Mouse (Mus musculus) brain, embryonic 14.5 days (tissue): ENCODE data around the gene Erc2. TPM values are rescaled to one million over a fixed set of nuclear protein-coding genes. Genes with fewer than 3 reads are reported as not detected.
A peak's percentile ranks its signal among the peaks of the same experiment; 100 is the strongest.

Source experiments
- DNase-seq: peaks from one replicate; pipeline ENCODE4 v3.0.0-alpha.2; 2011; ENCODE audit warnings: low read depth
- CTCF ChIP-seq: fragments of 200-500 bp; IDR thresholded peaks from 2 replicates; pipeline ENCODE4 v1.5.1; 2012; ENCODE audit warnings: inconsistent platforms, mild to moderate bottlenecking, moderate library complexity, borderline replicate concordance; ENCODE audit not compliant: insufficient read depth, insufficient read length; ENCODE audit errors: extremely low read depth
- POLR2A ChIP-seq: fragments of 200-500 bp; IDR thresholded peaks from 2 replicates; pipeline ENCODE4 v1.6.1; 2012; ENCODE audit warnings: mild to moderate bottlenecking, inconsistent platforms, borderline replicate concordance; ENCODE audit not compliant: poor library complexity, insufficient read depth, insufficient read length, severe bottlenecking; ENCODE audit errors: extremely low read depth
- polyA plus RNA-seq: library from polyadenylated mRNA; depleted of rRNA; stranded (reverse); fragments of >200 nt; gene quantifications from 2 replicates; pipeline ENCODE4 v1.2.3, GENCODE M21; 2012

The Erc2 gene
- polyA plus RNA-seq, 1 experiment, result 59.4 TPM

DNA sequence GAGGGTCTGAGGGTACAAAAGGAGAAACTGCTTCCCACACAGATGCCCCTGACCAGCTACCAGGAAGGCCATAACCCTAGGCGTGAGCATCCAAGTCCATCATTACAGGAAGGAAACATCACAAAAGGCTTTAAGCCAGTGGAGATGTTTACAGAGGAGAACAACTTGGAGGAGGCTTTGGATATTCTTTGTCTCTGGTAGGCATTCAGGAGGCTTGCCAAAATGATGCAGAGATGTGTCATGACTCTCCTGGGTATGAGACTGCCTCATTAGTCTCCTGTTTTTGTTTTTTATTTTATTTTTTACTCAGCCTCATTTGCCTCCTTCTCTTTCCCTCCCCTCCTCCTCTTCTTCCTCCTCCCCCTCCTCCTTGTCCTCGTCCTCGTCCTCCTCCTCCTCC is 528.7 kb downstream of the Erc2 start:
- DNase-seq, result no peak
- TF ChIP-seq POLR2A (no peak), CTCF (no peak)

DNA sequence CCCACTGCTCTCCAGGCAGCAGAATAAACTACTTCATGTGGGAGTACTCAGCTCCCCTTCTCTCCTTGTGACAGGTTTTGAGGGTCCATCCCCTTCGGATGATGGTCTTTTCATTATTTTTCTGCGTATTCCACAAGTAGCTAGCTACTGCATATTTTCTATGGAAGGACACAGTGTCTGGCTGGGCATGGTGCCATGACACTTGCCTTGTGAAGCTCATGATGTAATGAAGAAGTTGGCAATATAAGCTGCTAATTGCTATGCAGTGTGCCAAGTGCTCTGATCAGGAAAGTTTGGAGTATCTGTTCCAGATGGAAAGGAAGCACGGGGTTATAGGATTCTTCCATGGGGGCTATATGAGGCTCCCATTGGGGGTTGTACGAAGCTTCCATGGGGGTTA is 533.5 kb downstream of the Erc2 start:
- no peak for TF ChIP-seq POLR2A
- DNase-seq, result peak; percentile 83

DNA sequence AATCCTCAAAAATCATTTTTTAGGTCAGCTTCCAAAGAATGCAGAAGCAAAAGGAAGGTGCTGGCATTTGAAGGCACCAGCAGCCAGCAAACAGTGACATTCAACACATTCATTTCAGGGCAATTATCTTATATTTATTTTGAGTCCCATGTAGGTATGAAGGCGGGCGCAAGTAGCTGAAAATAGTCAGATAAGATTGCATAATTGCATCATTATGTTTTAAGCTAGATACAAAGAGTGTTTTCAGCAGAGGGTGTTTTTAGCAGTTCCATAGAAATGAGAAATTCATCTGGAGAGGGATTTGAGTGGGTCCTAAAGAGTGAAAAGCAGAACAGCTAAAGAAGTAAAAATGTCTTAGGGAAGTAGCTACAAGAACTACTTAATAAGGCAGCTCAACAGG is 538.6 kb downstream of the Erc2 start:
- no peak for DNase-seq
- TF ChIP-seq CTCF (no peak), POLR2A (no peak)

DNA sequence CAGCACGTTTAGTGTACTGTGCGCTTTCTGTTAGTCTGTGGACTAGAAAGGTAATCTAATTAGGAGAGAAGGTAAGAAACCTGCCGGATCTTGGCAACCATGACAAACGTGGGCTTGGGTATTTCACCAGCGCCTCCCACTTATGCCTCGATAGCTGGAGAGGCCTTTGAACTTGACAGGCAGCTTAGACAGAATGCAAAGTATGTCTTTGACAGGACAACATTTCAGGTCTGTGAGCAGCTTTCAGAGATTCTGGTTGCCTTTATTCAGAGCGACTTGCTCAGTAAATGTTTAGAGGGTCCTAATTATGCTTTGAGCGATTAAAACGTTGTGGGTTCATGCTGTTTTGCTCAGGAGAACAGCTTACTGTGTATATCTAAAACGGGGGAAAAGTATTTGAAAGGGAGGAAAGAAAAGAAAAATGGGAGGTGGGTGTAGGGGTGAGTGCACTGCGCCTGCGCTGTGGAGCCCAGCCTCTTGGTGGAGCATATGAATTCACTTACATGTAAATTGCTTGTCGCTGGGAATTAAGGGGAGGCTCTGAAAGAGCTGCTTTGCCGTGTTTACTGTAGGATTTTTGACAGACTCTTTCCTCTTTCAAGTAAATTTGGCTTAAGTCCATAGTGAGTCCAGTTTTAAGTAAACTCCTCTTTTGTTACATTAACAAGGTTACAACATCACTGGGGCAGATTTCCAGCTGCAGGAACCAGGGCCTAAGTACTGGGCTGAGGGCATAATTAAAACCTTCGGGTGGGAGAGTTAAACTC is 542.6 kb downstream of the Erc2 start:
- no peak for TF ChIP-seq POLR2A
- TF ChIP-seq CTCF, result no peak
- DNase-seq, result peak; percentile 96

- TF ChIP-seq POLR2A, result no peak
- TF ChIP-seq CTCF, result peak; percentile 45; the same call in 1 of the 2 replicates
- DNase-seq, result peak; percentile 34
Observed at GRCm38 (mm10) chr14:28165621-28166211, 543.5 kb downstream of the Erc2 start.

DNA sequence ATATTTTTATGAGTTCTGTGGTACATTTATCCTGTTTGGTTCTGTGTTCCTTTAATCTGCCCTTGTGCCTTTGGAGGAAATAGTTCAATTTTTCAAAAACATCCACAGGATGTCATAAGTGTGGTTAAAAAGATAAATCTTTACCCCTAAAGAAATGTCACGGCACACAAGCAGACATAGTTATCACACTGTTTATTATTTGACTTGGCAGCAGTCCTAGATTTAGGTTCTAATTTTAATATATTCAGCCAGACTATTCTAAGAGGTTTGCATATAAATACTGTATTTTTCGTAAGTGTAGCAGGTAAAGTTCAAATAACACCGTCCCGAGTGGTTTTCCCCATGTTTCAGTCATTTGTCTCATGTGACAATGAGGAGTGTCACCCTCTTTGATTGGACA is 548.5 kb downstream of the Erc2 start:
- no peak for DNase-seq
- no peak for TF ChIP-seq CTCF
- no peak for TF ChIP-seq POLR2A

DNA sequence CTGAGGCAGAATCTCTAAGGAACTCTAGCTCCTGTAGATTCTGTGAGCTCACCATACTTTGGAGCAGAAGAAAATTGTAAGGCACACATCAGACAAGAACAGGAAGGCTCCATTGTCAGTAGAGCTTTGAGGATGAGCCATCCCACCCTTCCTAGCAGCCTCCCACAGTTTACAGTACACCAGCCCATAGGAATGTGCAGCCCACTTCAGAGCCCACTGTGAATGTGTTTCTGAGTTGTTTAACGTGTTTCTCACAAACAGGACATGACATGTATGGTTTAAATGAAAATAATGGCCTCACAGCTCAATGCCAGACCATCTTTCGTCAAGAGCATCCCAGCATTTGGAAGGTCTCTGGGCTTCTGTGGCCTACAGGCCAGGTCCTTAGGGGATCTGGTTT is 549.1 kb downstream of the Erc2 start:
- DNase-seq, result no peak
- TF ChIP-seq POLR2A (no peak), CTCF (no peak)

- TF ChIP-seq POLR2A (no peak), CTCF (no peak)
Observed at GRCm38 (mm10) chr14:28173736-28174135, 551.5 kb downstream of the Erc2 start.

GRCm38 (mm10) chr14:28181070-28181825 is 559.0 kb downstream of the Erc2 start:
- TF ChIP-seq POLR2A (no peak), CTCF (no peak)
- DNase-seq, result no peak

More at GRCm38 (mm10) chr14:28173736-28174135, 551.5 kb downstream of the Erc2 start:
- DNase-seq, result no peak

DNA sequence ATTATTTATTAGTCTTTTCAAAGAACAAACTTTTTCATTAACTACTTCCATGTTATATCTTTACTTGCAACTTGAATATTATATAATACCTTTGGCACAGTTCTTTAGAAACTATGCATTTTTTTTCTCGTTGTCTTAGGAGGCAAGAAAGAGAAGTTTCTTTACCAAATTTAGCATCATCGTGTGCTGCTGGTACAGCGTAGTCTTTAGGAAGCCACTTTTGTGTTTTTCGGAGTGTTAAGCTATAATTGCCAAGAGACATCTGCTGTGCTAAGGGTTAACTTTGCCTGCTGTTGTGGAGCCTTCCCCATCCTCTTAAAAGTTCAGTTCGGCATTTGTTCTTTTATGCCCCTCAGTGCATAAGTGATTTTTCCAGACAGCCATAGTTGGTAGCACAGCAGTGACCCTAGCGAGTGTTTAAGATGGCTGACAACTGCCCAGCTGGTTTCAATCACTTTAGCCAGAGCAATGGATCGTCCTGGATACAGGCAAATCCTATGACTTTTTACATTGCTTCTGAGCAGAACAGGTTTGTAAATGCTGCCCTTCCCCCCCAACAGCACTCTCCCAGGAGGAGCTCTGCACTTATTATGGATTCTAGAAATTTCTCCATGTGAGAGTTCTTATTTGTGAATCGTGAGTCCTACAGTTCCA is 570.6 kb downstream of the Erc2 start:
- TF ChIP-seq POLR2A (no peak), CTCF (no peak)
- DNase-seq, result peak; percentile 4

DNA sequence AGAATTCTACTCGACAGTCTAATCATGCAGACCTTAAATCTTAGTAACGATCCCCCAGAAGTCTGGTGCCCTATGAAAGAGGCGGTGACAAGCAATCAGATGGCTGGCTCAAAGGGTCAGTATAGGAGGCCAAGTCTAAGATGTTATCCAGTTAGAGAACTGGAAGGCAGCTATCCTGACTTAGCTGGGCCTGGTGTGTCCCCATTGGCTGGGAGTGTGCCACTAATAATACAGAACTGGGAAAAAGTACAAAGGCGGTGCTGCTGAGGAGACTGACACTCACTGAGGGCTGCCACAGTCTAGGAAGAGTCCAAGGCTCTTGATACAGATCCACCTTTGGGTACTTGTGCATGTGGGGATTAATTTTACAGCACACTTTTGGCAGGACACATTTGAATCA is 581.6 kb downstream of the Erc2 start:
- peak; percentile 4 for DNase-seq
- TF ChIP-seq POLR2A (no peak), CTCF (no peak)

GRCm38 (mm10) chr14:28206303-28206702 is 584.1 kb downstream of the Erc2 start:
- no peak for DNase-seq
- no peak for TF ChIP-seq CTCF
- TF ChIP-seq POLR2A, result no peak

DNA sequence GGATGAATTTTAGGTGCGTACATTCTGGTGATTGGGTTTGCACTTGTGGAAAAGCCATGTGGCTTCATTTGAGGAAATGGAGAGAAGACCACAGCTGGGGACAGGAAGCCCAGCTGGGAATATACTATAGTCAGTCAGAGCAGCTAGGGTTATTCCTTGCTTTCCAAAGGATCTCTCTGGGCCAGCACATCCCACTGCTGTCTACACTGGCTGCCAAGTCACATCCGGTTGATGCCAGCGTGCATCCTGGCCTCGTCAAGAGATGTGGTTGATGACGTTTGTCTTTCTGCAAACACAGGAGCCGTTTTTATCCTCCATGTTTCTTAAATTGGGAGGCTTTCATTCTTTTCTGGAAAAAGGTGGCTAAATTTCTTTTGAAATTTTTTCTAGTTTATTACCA is 603.3 kb downstream of the Erc2 start:
- no peak for TF ChIP-seq CTCF
- no peak for TF ChIP-seq POLR2A

More for the DNA sequence above, 603.3 kb downstream of the Erc2 start:
- DNase-seq, result no peak
